Mouse (Mus musculus) bone marrow, adult 2 months (tissue): ENCODE measurements around the gene Apoa1.

ENCODE experiments used
- CTCF ChIP-seq: fragments of 200-500 bp; IDR thresholded peaks from 2 replicates; pipeline ENCODE4 v1.5.1; 2011; ENCODE audit warnings: low read length, control low read depth; ENCODE audit not compliant: control insufficient read depth, insufficient read depth
- POLR2A ChIP-seq: fragments of 200-500 bp; IDR thresholded peaks from 2 replicates; pipeline ENCODE4 v1.6.1; 2011; ENCODE audit warnings: low read depth, mild to moderate bottlenecking, control low read depth, low read length, borderline replicate concordance; ENCODE audit not compliant: control insufficient read depth

GRCm38 (mm10) chr9:46191644-46192043 lies 36.7 kb upstream of the Apoa1 start:
- no peak for TF ChIP-seq POLR2A
- TF ChIP-seq CTCF, result no peak
